Mouse (Mus musculus): ENCODE measurements at regions not wholly inside any gene's neighbourhood (a gene's known extent, or its start where the extent isn't known, plus 50 kb on each side); places are given as distances from the start of the nearest gene placed in this dataset.

- intact Hi-C loops (cut with DNase I), result no loop called here
Observed at GRCm38 (mm10) chr16:7895786-7896185, 529.1 kb downstream of the Tmem114 start.

DNA sequence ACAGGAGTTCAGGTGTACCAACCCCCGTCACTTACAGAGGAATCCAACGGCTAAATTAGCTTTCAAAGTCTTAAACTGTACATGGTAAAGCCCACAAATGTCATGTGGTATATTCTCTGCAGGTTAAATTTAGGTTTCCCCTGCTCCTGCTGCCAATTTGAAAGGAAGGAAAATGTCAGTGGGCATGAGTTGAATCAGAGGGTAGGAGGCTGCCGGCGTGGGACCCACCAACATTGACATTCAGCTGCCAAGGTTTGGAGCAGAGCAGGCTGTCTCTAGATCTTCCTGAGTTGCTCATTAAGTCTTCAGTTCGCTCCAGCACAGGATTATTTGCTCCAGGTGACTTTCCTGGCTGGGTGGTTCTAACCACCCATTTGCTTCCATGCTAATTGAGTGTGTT lies 532.1 kb downstream of the Tmem114 start:
- intact Hi-C loops (cut with DNase I), result no loop called here

DNA sequence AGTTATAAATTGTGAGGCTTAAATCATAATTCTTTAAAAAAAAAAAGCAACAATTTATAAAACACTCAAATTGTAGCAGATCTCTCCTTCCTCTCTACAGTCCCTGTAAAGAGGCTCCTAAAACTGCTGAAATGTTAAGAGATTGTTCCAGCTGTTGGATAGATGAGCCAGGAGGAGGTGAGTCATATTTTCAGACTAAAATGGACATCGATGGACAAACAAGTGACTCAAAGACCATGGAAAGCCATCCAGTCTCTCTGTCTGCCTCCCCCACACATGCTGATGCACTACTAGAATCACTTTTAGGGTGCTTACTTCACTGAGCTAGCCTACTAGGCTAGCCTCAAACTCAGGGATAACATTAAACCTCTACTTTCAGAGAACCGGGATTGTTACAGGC lies 561.5 kb downstream of the Tmem114 start:
- intact Hi-C loops (cut with DNase I), result no loop called here

GRCm38 (mm10) chr16:7839139-7839538 lies 585.8 kb downstream of the Tmem114 start:
- intact Hi-C loops (cut with DNase I), result no loop called here

- intact Hi-C loops (cut with DNase I), result no loop called here
Observed at GRCm38 (mm10) chr16:7831142-7831541, 593.8 kb downstream of the Tmem114 start.

GRCm38 (mm10) chr16:7829939-7830650 lies 594.8 kb downstream of the Tmem114 start:
- intact Hi-C loops (cut with DNase I), result no loop called here

GRCm38 (mm10) chr16:7801161-7801560 lies 623.8 kb downstream of the Tmem114 start:
- intact Hi-C loops (cut with DNase I), result no loop called here

GRCm38 (mm10) chr16:7797176-7797786 lies 627.7 kb downstream of the Tmem114 start:
- intact Hi-C loops (cut with DNase I), result no loop called here

- intact Hi-C loops (cut with DNase I), result no loop called here
Observed at GRCm38 (mm10) chr16:7795561-7795960, 629.4 kb downstream of the Tmem114 start.

GRCm38 (mm10) chr16:7792521-7792920 lies 632.4 kb downstream of the Tmem114 start:
- intact Hi-C loops (cut with DNase I), result no loop called here

- intact Hi-C loops (cut with DNase I), result no loop called here
Observed at GRCm38 (mm10) chr16:7790260-7790659, 634.7 kb downstream of the Tmem114 start.

DNA sequence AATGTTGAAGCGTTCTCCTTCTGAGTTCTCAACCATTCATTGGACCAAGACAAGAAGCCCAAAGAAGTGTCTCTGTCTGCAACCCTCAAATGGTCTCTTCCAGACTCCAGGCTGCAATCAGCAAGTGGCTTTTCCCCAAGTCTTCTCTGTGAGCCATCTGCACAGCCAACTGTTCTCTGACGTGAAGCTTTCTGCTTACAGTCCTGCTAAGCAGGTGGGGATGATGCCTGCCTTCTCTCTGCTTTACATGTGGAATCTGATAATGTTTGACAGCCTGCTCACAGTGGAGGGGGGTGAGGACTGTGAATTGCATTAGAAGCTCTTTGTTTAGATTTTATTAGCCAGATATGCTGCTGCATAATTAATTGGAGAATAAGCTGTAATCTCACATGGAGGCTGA lies 636.7 kb downstream of the Tmem114 start:
- intact Hi-C loops (cut with DNase I), result no loop called here

GRCm38 (mm10) chr16:7781506-7781905 lies 643.4 kb downstream of the Tmem114 start:
- intact Hi-C loops (cut with DNase I), result no loop called here

- intact Hi-C loops (cut with DNase I), result no loop called here
Observed at GRCm38 (mm10) chr16:7775635-7776034, 649.3 kb downstream of the Tmem114 start.

DNA sequence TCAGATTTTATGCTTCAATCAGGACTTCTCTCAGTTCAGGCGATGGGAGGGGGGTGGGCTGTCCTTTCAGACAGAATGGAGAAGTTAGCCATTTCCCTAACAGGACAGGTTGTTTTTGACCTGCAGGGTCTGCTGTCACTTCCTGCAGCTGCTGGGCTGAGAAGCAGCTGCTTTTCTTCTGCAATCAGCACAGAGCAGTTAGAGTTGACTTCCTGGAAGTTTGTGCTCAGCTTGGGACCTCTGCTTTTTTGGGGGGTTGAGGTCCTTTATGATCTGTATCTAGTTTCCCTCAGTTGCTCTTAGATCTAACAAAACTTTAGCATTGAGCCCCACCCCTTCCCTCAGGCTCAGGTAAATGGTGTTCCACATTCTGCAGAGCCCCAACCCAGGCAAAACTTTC lies 656.5 kb downstream of the Tmem114 start:
- intact Hi-C loops (cut with DNase I), result no loop called here

DNA sequence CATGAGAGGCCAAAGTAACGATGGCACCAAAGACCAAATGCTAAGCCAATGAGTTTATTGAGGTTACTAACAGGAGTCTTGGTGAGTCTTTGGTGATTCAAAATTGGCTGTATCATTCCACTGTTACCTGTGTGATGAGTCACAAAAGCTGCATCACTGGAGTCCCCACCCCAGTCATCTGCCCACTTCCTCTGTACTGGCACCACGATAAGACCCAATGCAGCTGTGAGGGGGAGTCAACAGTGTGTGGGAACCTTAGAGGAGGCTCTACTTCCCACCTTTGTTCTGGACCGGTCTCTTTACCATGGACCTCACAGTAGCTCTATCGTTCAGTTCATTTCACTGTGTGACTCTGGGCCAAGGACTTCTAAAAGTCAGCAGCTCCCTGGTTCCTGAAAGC lies 657.2 kb downstream of the Tmem114 start:
- intact Hi-C loops (cut with DNase I), result no loop called here

- intact Hi-C loops (cut with DNase I), result no loop called here
Observed at GRCm38 (mm10) chr16:7764383-7764782, 660.6 kb downstream of the Tmem114 start.

GRCm38 (mm10) chr16:7728186-7728585 lies 696.8 kb downstream of the Tmem114 start:
- intact Hi-C loops (cut with DNase I), result no loop called here

DNA sequence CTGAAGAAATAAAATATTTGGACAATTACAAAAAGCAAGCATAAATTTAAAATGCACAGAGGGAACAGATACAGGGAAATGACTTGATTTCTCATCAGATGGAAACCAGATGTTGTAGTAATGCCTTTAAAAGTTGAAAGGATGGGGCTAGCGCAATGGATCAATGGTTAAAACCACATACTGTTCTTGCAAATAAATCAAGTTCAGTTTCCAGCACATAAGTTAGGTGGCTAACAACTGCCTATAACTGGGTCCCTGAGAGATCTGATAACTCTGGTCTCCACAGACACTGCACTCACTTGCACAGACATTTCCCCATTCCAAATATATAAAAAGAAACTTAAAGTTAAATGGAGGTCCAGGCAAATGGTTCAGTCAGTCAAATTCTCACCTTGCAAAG lies 699.7 kb downstream of the Tmem114 start:
- intact Hi-C loops (cut with DNase I), result no loop called here

- intact Hi-C loops (cut with DNase I), result no loop called here
Observed at GRCm38 (mm10) chr16:7701471-7701870, 723.5 kb downstream of the Tmem114 start.

DNA sequence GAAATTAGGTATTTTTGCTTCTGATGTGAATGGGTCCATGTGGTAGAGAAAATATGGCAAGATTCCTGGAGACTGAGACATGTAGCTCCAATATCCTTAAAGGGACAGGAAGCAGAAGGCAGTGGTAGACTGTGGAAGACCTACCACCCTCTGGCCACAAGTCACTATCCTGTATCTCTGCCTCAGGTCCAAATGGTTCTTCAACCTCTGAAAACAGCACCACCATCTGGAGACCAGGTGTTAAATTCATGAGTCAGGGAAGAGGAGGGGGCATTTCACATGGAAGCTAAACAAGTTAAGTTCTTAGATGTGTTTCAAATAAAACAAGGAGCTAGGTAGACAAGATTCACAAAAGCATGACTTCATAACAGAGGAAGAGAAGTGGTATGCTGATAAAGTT lies 739.5 kb downstream of the Tmem114 start:
- intact Hi-C loops (cut with DNase I), result no loop called here

DNA sequence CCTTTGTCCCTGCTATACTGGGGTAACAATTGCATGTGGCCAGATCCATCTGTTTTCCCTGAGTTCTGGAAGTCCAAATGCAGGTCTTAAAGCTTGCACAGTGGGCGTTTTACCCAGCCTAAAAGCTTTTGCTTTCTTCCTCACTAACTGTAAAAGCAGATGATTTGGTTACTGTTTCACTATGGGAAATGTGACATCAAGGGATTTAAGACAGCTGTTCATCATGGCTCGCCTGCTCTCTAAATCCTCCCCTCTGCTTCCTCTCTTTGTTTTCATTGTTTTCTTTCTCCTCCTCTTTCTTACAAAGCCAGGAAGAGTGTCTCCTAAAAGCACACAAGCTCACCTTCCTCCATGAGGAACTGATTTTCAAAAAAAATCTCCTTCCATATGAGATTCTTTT lies 758.8 kb downstream of the Tmem114 start:
- intact Hi-C loops (cut with DNase I), result no loop called here

DNA sequence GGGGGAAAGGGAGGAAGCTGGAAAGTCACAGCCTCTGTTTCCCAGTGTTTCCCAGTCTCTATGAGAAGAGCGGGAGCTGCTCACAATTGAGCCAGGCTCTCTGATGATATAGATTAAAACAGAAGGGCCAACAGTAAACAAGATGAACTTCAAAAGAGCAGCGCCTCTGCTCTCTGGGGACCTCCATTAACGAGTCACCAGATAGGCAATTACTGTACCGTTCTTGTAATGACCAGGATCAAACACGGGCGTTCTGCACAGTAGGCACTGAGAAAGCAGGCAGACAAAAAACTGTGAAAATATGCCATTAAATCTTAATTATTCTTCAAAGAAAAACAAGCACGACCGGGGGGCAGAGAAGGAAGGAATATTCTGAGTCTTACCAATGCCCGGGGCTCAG lies 766.8 kb downstream of the Tmem114 start:
- intact Hi-C loops (cut with DNase I), result no loop called here
